Mouse (Mus musculus) MEL (cell line): ENCODE data around the gene Gas2l2. TPM values are rescaled to one million over a fixed set of nuclear protein-coding genes. Genes with fewer than 3 reads are reported as not detected.

Experiments
- DNase-seq: peaks from one replicate; pipeline ENCODE4 v3.0.0; 2011; ENCODE audit warnings: low read depth, low spot score
- H3K27ac ChIP-seq: 2 replicates; pipeline ENCODE4 v1.5.1; 2012; ENCODE audit warnings: low read depth, mild to moderate bottlenecking, control low read depth, low read length, moderate library complexity; ENCODE audit not compliant: control insufficient read depth
- H3K27me3 ChIP-seq, 2 experiments: fragments of 150-350 bp in 1 of 2; sonication (generic) in 1 of 2; 2 replicates each; pipeline ENCODE4 v1.6.1; 2012; ENCODE audit warnings: low read length in 2 of 2, mild to moderate bottlenecking in 2 of 2, improper control_type of control experiment in 1 of 2, moderate library complexity in 1 of 2; ENCODE audit not compliant: insufficient read depth in 2 of 2, control insufficient read depth in 1 of 2
- H3K36me3 ChIP-seq, 2 experiments: 2 replicates each; pipeline ENCODE4 v1.6.1; 2012 to 2014; ENCODE audit warnings: low read length in 2 of 2, improper control_type of control experiment in 1 of 2, inconsistent platforms in 1 of 2, mild to moderate bottlenecking in 1 of 2; ENCODE audit not compliant: insufficient read depth in 2 of 2, control insufficient read depth in 1 of 2
- H3K4me1 ChIP-seq, 2 experiments: fragments of 150-350 bp in 1 of 2; sonication (generic) in 1 of 2; 2 replicates each; pipeline ENCODE4 v1.6.1; 2012; ENCODE audit warnings: low read length in 2 of 2, improper control_type of control experiment in 1 of 2, mild to moderate bottlenecking in 1 of 2; ENCODE audit not compliant: insufficient read depth in 2 of 2, control insufficient read depth in 1 of 2
- H3K4me3 ChIP-seq, 2 experiments: fragments of 150-350 bp in 1 of 2; sonication (generic) in 1 of 2; 2 replicates each; pipeline ENCODE4 v1.5.1; 2012; ENCODE audit warnings: low read depth in 2 of 2, low read length in 2 of 2, mild to moderate bottlenecking in 2 of 2, moderate library complexity in 2 of 2, control low read depth in 1 of 2, improper control_type of control experiment in 1 of 2; ENCODE audit not compliant: control insufficient read depth in 1 of 2, insufficient read depth in 1 of 2
- H3K79me2 ChIP-seq: 2 replicates; pipeline ENCODE4 v1.6.1; 2012; ENCODE audit warnings: mild to moderate bottlenecking, low read length, moderate library complexity; ENCODE audit not compliant: control insufficient read depth, poor library complexity, insufficient read depth
- H3K9ac ChIP-seq: 2 replicates; pipeline ENCODE4 v1.6.1; 2012; ENCODE audit warnings: low read depth, mild to moderate bottlenecking, control low read depth, low read length, moderate library complexity; ENCODE audit not compliant: control insufficient read depth, poor library complexity, severe bottlenecking
- H3K9me3 ChIP-seq: fragments of 150-350 bp; sonication (generic); replicated peaks from 2 replicates; pipeline ENCODE4 v1.6.1; 2012; ENCODE audit warnings: mild to moderate bottlenecking, low read length, improper control_type of control experiment, moderate library complexity; ENCODE audit not compliant: insufficient read depth
- CHD2 ChIP-seq: IDR thresholded peaks from 2 replicates; pipeline ENCODE4 v1.6.1; 2011; ENCODE audit warnings: low read length, improper control_type of control experiment
- CTCF ChIP-seq, 3 experiments: IDR thresholded peaks in 2 of 3; conservative IDR thresholded peaks in 1 of 3; 2 replicates each; pipeline ENCODE4 v1.5.1; 2011 to 2012; ENCODE audit warnings: low read length in 3 of 3, low read depth in 2 of 3, mild to moderate bottlenecking in 2 of 3, improper control_type of control experiment in 1 of 3, inconsistent platforms in 1 of 3, mixed read lengths in 1 of 3, moderate library complexity in 1 of 3; ENCODE audit not compliant: control insufficient read depth in 1 of 3, insufficient read depth in 1 of 3, poor library complexity in 1 of 3, severe bottlenecking in 1 of 3
- E2F4 ChIP-seq: IDR thresholded peaks from 2 replicates; pipeline ENCODE4 v1.6.1; 2011; ENCODE audit warnings: low read depth, low read length, improper control_type of control experiment, borderline replicate concordance
- ELF1 ChIP-seq: IDR thresholded peaks from 2 replicates; pipeline ENCODE4 v1.6.1; 2014; ENCODE audit warnings: low read depth, mild to moderate bottlenecking, inconsistent platforms, low read length, improper control_type of control experiment, moderate library complexity
- EP300 ChIP-seq, 2 experiments: IDR thresholded peaks; 2 replicates each; pipeline ENCODE4 v1.6.1; 2011; ENCODE audit warnings: improper control_type of control experiment in 2 of 2, low read length in 2 of 2, low read depth in 1 of 2, mild to moderate bottlenecking in 1 of 2
- ETS1 ChIP-seq: IDR thresholded peaks from 2 replicates; pipeline ENCODE4 v1.6.1; 2012; ENCODE audit warnings: low read depth, mild to moderate bottlenecking, inconsistent platforms, low read length, improper control_type of control experiment, moderate library complexity
- HCFC1 ChIP-seq: IDR thresholded peaks from 2 replicates; pipeline ENCODE4 v1.6.1; 2012; ENCODE audit warnings: low read depth, mild to moderate bottlenecking, inconsistent platforms, low read length, improper control_type of control experiment, moderate library complexity
- JUND ChIP-seq: IDR thresholded peaks from 2 replicates; pipeline ENCODE4 v1.6.1; 2011; ENCODE audit warnings: low read depth, mild to moderate bottlenecking, improper control_type of control experiment, low read length
- KAT2A ChIP-seq: conservative IDR thresholded peaks from 2 replicates; pipeline ENCODE4 v1.6.1; 2012; ENCODE audit warnings: low read depth, low read length, improper control_type of control experiment, inconsistent platforms
- MAFK ChIP-seq: IDR thresholded peaks from 2 replicates; pipeline ENCODE4 v1.6.1; 2011; ENCODE audit warnings: low read depth, mild to moderate bottlenecking, low read length, improper control_type of control experiment, borderline replicate concordance
- MAZ ChIP-seq: IDR thresholded peaks from 2 replicates; pipeline ENCODE4 v1.6.1; 2012; ENCODE audit warnings: low read depth, mild to moderate bottlenecking, inconsistent platforms, low read length, improper control_type of control experiment
- MYB ChIP-seq: IDR thresholded peaks from 2 replicates; pipeline ENCODE4 v1.6.1; 2011; ENCODE audit warnings: mild to moderate bottlenecking, low read depth, low read length, improper control_type of control experiment
- MYC ChIP-seq: IDR thresholded peaks from 2 replicates; pipeline ENCODE4 v1.6.1; 2011; ENCODE audit warnings: low read depth, mild to moderate bottlenecking, low read length, improper control_type of control experiment, moderate library complexity
- NRF1 ChIP-seq: IDR thresholded peaks from 2 replicates; pipeline ENCODE4 v1.6.1; 2014; ENCODE audit warnings: low read depth, mild to moderate bottlenecking, inconsistent platforms, low read length, improper control_type of control experiment, moderate library complexity; ENCODE audit not compliant: poor library complexity, insufficient read depth, severe bottlenecking
- POLR2AphosphoS2 ChIP-seq: IDR thresholded peaks from 2 replicates; pipeline ENCODE4 v1.6.1; 2011; ENCODE audit warnings: low read length, improper control_type of control experiment
- POLR2AphosphoS5 ChIP-seq: IDR thresholded peaks from 2 replicates; pipeline ENCODE4 v1.6.1; 2012; ENCODE audit warnings: low read depth, borderline replicate concordance, mild to moderate bottlenecking, inconsistent platforms, low read length, moderate library complexity, mixed read lengths
- RAD21 ChIP-seq: IDR thresholded peaks from 2 replicates; pipeline ENCODE4 v1.6.1; 2011; ENCODE audit warnings: mild to moderate bottlenecking, low read depth, low read length, improper control_type of control experiment
- RCOR1 ChIP-seq: IDR thresholded peaks from 2 replicates; pipeline ENCODE4 v1.6.1; 2012; ENCODE audit warnings: low read depth, mild to moderate bottlenecking, inconsistent platforms, low read length, improper control_type of control experiment
- SIN3A ChIP-seq: IDR thresholded peaks from 2 replicates; pipeline ENCODE4 v1.6.1; 2012; ENCODE audit warnings: low read length, improper control_type of control experiment, inconsistent platforms
- SMC3 ChIP-seq: IDR thresholded peaks from 2 replicates; pipeline ENCODE4 v1.6.1; 2011; ENCODE audit warnings: low read depth, low read length, improper control_type of control experiment
- TAL1 ChIP-seq: IDR thresholded peaks from 2 replicates; pipeline ENCODE4 v1.6.1; 2012; ENCODE audit warnings: mild to moderate bottlenecking, inconsistent platforms, low read length, moderate library complexity, mixed read lengths
- TBP ChIP-seq: IDR thresholded peaks from 2 replicates; pipeline ENCODE4 v1.8.0; 2011; ENCODE audit warnings: low read depth, low read length, improper control_type of control experiment
- TCF12 ChIP-seq: IDR thresholded peaks from 2 replicates; pipeline ENCODE4 v1.6.1; 2014; ENCODE audit warnings: low read depth, mild to moderate bottlenecking, inconsistent platforms, low read length, improper control_type of control experiment, moderate library complexity
- UBTF ChIP-seq: IDR thresholded peaks from 2 replicates; pipeline ENCODE4 v1.6.1; 2012; ENCODE audit warnings: low read depth, mild to moderate bottlenecking, inconsistent platforms, low read length, improper control_type of control experiment, moderate library complexity, borderline replicate concordance; ENCODE audit not compliant: insufficient read depth
- ZC3H11A ChIP-seq: IDR thresholded peaks from 2 replicates; pipeline ENCODE4 v1.6.1; 2012; ENCODE audit warnings: low read depth, mild to moderate bottlenecking, inconsistent platforms, low read length, improper control_type of control experiment
- ZKSCAN1 ChIP-seq: IDR thresholded peaks from 2 replicates; pipeline ENCODE4 v1.6.1; 2012; ENCODE audit warnings: low read depth, mild to moderate bottlenecking, inconsistent platforms, low read length, improper control_type of control experiment, moderate library complexity
- ZMIZ1 ChIP-seq: IDR thresholded peaks from 2 replicates; pipeline ENCODE4 v1.6.1; 2012; ENCODE audit warnings: low read depth, mild to moderate bottlenecking, inconsistent platforms, low read length, improper control_type of control experiment, moderate library complexity
- polyA plus RNA-seq, 2 experiments: library from polyadenylated mRNA; stranded (reverse) in 1 of 2; unstranded in 1 of 2; fragments of >175 nt in 1 of 2; fragments of >200 nt in 1 of 2; gene quantifications; 2 replicates each; pipeline versions ENCODE4 v1.2.1 to v1.2.4; 2012; ENCODE audit warnings: low replicate concordance in 2 of 2, low read depth in 1 of 2; ENCODE audit not compliant: insufficient read length in 2 of 2, insufficient read depth in 1 of 2, missing spikeins in 1 of 2
- total RNA-seq: library from RNA; depleted of rRNA; stranded (reverse); fragments of 300-350 nt; gene quantifications from 2 replicates; pipeline ENCODE4 v1.2.3, GENCODE M21; 2012

Gas2l2 gene
- total and polyA plus RNA-seq, 3 experiments, result not detected

DNA sequence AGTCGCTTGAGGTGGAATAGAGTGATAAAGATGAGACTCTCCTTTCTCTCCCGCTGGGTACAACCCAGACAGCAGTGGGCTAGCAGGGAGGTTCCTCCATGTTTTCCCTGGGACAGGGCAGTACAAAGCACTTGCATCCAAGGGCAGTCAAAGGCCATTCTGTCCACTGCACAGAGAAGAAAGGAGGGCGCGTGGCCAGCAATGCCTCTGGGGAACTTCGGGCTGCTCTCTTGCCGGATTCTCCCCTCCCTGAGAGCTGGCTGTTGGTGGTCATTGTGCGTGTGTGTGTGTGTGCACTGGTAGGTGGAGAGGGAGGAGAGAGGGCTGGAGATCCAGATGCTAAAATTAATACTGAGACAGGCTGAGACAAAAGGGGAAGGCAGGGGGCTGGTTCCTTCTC lies 12.0 kb upstream of the Gas2l2 start:
- Histone ChIP-seq H3K4me3 (no peak overlapping the region), H3K4me1 (no peaks in the 10 kb centered on the region), H3K27me3 (peaks cover 0 to 6% of the 10 kb centered on the region in 2 experiments; a peak in 3 of 4 replicates), H3K79me2 (no peaks in the 10 kb centered on the region; the same call in 1 of the 2 replicates), H3K9me3 (no peaks in the 10 kb centered on the region), H3K36me3 (no peaks in the 10 kb centered on the region), H3K9ac (no peak overlapping the region), H3K27ac (no peak overlapping the region)
- no peak for DNase-seq
- TF ChIP-seq EP300 (IDR thresholded peaks at IDR 0.05; ENCODE audit: low read depth in 1 of 2, low read length in 2 of 2) (no peak), MYC (no peak), CTCF (IDR thresholded peaks at IDR 0.05 in 2 of 3, conservative IDR thresholded peaks at IDR 0.05 in 1 of 3; ENCODE audit: control insufficient read depth in 1 of 3, insufficient read depth in 1 of 3, low read depth in 2 of 3, low read length in 3 of 3, poor library complexity in 1 of 3, severe bottlenecking in 1 of 3) (no peak), ZC3H11A (no peak), ELF1 (no peak), RCOR1 (no peak), SIN3A (no peak), NRF1 (no peak), CHD2 (no peak), MAFK (no peak), MAZ (no peak), POLR2AphosphoS2 (no peak), ZKSCAN1 (no peak), UBTF (no peak)

DNA sequence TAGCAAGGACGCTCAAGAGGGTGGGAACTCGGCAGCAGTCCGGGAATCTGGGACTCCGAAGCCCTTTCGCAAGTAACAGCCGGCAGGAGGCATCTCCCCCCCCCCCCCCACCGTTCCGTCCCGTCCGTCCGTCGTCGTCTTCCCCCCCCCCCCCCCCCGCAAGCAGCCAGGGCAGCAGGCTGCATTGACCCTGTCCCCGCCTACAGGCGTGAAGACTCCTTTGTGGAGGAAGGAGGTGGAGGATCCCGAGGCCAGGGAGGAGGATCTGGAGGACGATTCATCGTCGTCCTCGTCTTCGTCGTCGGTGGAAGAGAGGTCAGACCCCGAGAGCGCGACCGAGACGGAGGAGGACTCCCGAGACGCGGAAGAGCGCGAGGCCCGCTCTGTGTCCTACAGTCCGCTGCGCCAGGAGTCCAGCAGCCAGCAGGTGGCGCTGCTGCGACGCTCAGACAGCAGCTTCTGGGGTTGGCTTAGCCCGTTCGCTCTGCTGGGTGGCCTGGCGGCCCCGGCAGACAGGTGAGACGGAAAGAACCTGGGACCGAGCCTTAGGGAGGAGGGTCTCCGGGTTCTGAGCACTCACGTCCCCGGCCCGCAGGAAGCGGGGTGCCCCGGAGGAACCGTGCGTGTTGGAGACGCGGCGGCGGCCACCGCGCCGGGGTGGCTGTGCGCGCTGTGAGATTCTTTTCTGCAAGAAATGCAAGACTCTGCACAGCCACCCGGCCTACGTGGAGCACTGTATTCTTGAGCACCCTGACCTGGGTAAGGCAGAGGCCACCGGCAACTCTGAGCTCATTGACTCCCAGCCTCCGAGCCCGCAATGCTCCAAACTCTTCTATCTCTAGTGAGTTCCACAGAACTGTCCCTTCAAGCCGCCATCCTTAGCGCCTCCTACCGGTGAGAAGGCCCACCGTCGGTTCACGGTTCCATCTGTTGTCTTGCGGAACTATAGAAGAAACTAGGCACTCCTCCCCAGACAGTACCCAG lies 11.1 kb upstream of the Gas2l2 start:
- peaks cover 6 to 10% of the 10 kb centered on the region in 2 experiments for H3K27me3 ChIP-seq
- TF ChIP-seq CHD2 (no peak), JUND (0 out of 2 replicates have a peak, but pooled peaks have one; percentile 23), TBP (peak; percentile 57; the same call in 1 of the 2 replicates), MAZ (peak; percentile 76; the same call in 1 of the 2 replicates), RAD21 (peak; percentile 89), HCFC1 (peak; percentile 42; the same call in 1 of the 2 replicates), TAL1 (no peak), TCF12 (0 out of 2 replicates have a peak, but pooled peaks have one; percentile 21), KAT2A (no peak), ETS1 (peak; percentile 13; the same call in 1 of the 2 replicates), SMC3 (peak; percentile 82), ELF1 (peak; percentile 90), ZMIZ1 (no peak), RCOR1 (0 out of 2 replicates have a peak, but pooled peaks have one; percentile 36), UBTF (0 out of 2 replicates have a peak, but pooled peaks have one; percentile 36), NRF1 (peak; percentile 38; the same call in 1 of the 2 replicates), MYB (no peak), POLR2AphosphoS5 (no peak), E2F4 (no peak)

More for the DNA sequence above, 11.1 kb upstream of the Gas2l2 start:
- no peaks in the 10 kb centered on the region; the same call in 1 of the 2 replicates for H3K79me2 ChIP-seq
- no peaks in the 10 kb centered on the region for H3K4me1 ChIP-seq
- no peaks in the 10 kb centered on the region for H3K36me3 ChIP-seq
- no peak overlapping the region for H3K27ac ChIP-seq
- no peaks in the 10 kb centered on the region for H3K9me3 ChIP-seq
- DNase-seq, result peak; percentile 97
- H3K4me3 ChIP-seq, result peak overlapping the region; percentile 72 to 82
- H3K9ac ChIP-seq, result peak overlapping the region; percentile 75
